Mouse (Mus musculus): ENCODE measurements around the gene Exoc3l4. TPM values are rescaled to one million over a fixed set of nuclear protein-coding genes. Genes with fewer than 3 reads are reported as not detected.
A peak's percentile ranks its signal among the peaks of the same experiment; 100 is the strongest.

Gene Exoc3l4
- total and polyA plus RNA-seq, 2 experiments from 2014 or later: 7.9 to 9.8 TPM

DNA sequence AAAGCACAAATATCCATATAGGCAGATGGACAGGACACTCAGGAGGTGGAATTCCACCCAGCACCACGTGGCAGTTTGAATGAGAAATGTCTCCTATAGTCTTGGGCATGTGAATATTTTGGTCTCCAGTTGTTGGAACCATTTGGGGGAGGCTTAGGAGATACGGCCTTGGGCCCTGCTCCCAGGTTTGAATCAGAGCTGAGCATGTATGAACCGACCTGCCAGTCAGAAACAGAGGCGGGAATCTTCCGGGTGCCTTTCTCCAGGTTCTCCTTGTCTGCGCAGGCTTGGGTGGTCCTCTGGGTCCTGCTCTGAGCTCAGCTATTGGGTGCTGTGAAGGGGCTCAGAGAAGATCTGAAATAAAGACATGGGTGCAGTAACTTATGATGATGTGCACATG, 22.8 kb upstream of the Exoc3l4 start:
- DNase-seq (ENCODE audit: low spot score) (no peak), ATAC-seq (ENCODE audit: insufficient read depth, low read depth) (no peak)
- peaks cover 14% of the 10 kb centered on the region; the same call in 1 of the 2 replicates for H3K4me1 ChIP-seq (ENCODE audit: control insufficient read depth, insufficient read depth)
- no peaks in the 10 kb centered on the region for H3K36me3 ChIP-seq (replicated peaks; ENCODE audit: control insufficient read depth, insufficient read depth, low read length)
- 83% methylated on average over 6 of the region's 6 CpGs for WGBS
- H3K4me3 ChIP-seq (ENCODE audit: low read depth, low read length): no peak overlapping the region
- H3K27me3 ChIP-seq (ENCODE audit: control insufficient read depth, insufficient read depth, low read length): no peaks in the 10 kb centered on the region
- H3K9ac ChIP-seq (replicated peaks; ENCODE audit: low read depth, low read length): no peak overlapping the region
- H3K4me2 ChIP-seq (ENCODE audit: low read depth, low read length): no peak overlapping the region
- H3K27ac ChIP-seq (ENCODE audit: low read depth): no peak overlapping the region
- TF ChIP-seq EP300 (IDR thresholded peaks at IDR 0.05; ENCODE audit: low read depth) (no peak), CTCF (IDR thresholded peaks at IDR 0.05; ENCODE audit: low read depth) (no peak)
- no peaks in the 10 kb centered on the region for H3K9me3 ChIP-seq (replicated peaks; ENCODE audit: control insufficient read depth, low read length)

DNA sequence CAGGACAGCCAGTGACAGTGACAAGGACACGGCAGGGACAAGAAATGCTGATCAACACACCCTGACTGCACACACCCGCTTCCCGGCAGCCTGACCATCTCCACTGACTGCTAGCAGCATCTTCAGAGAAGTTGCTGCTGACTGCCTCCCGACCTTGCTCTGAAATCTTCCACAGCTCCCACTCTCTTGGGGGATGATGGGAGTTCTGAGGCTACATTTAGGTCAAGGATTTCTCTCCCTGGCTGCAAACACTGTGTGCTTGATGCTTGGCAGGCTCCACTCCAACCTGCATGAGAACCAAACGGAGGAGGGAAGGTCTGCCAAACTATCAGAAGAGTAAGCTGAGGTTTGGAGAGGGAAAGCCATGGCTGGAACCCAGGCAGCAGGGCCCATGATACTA, 19.8 kb upstream of the Exoc3l4 start:
- H3K27ac ChIP-seq (ENCODE audit: low read depth): no peak overlapping the region

GRCm38 (mm10) chr12:111401454-111402184, 15.2 kb upstream of the Exoc3l4 start:
- Histone ChIP-seq H3K4me3 (ENCODE audit: low read depth, low read length) (no peak overlapping the region), H3K36me3 (replicated peaks; ENCODE audit: control insufficient read depth, insufficient read depth, low read length) (no peaks in the 10 kb centered on the region), H3K9me3 (replicated peaks; ENCODE audit: control insufficient read depth, low read length) (no peaks in the 10 kb centered on the region), H3K27me3 (ENCODE audit: control insufficient read depth, insufficient read depth, low read length) (peaks cover 8% of the 10 kb centered on the region; the same call in 1 of the 2 replicates), H3K4me2 (ENCODE audit: low read depth, low read length) (no peak overlapping the region), H3K27ac (ENCODE audit: low read depth) (no peak overlapping the region), H3K4me1 (ENCODE audit: control insufficient read depth, insufficient read depth) (peaks cover 11% of the 10 kb centered on the region; the same call in 1 of the 2 replicates), H3K9ac (replicated peaks; ENCODE audit: low read depth, low read length) (no peak overlapping the region)
- WGBS: 20% methylated on average over 15 of the region's 15 CpGs
- DNase-seq (ENCODE audit: low spot score) (peak; percentile 80), ATAC-seq (ENCODE audit: insufficient read depth, low read depth) (peak; percentile 69)
- no peak for TF ChIP-seq EP300 (IDR thresholded peaks at IDR 0.05; ENCODE audit: low read depth)
- TF ChIP-seq CTCF (IDR thresholded peaks at IDR 0.05; ENCODE audit: low read depth): peak; percentile 94

More for the DNA sequence above, 19.8 kb upstream of the Exoc3l4 start:
- 37% methylated on average over 5 of the region's 5 CpGs for WGBS
- Histone ChIP-seq H3K9me3 (replicated peaks; ENCODE audit: control insufficient read depth, low read length) (no peaks in the 10 kb centered on the region), H3K4me1 (ENCODE audit: control insufficient read depth, insufficient read depth) (peaks cover 14% of the 10 kb centered on the region; the same call in 1 of the 2 replicates), H3K27me3 (ENCODE audit: control insufficient read depth, insufficient read depth, low read length) (no peaks in the 10 kb centered on the region), H3K9ac (replicated peaks; ENCODE audit: low read depth, low read length) (no peak overlapping the region), H3K36me3 (replicated peaks; ENCODE audit: control insufficient read depth, insufficient read depth, low read length) (no peaks in the 10 kb centered on the region), H3K4me3 (ENCODE audit: low read depth, low read length) (no peak overlapping the region), H3K4me2 (ENCODE audit: low read depth, low read length) (no peak overlapping the region)
- no peak for ATAC-seq (ENCODE audit: insufficient read depth, low read depth)
- TF ChIP-seq EP300 (IDR thresholded peaks at IDR 0.05; ENCODE audit: low read depth) (no peak), CTCF (IDR thresholded peaks at IDR 0.05; ENCODE audit: low read depth) (no peak)
- DNase-seq (ENCODE audit: low spot score): no peak

GRCm38 (mm10) chr12:111404880-111405279, 11.9 kb upstream of the Exoc3l4 start:
- WGBS: 51% methylated on average over 10 of the region's 10 CpGs
- Histone ChIP-seq H3K4me3 (ENCODE audit: low read depth, low read length) (no peak overlapping the region), H3K36me3 (replicated peaks; ENCODE audit: control insufficient read depth, insufficient read depth, low read length) (no peaks in the 10 kb centered on the region), H3K4me2 (ENCODE audit: low read depth, low read length) (no peak overlapping the region), H3K4me1 (ENCODE audit: control insufficient read depth, insufficient read depth) (0 out of 2 replicates have a peak, but pooled peaks cover 4% of the 10 kb centered on the region), H3K27ac (ENCODE audit: low read depth) (no peak overlapping the region), H3K27me3 (ENCODE audit: control insufficient read depth, insufficient read depth, low read length) (peaks cover 23% of the 10 kb centered on the region), H3K9ac (replicated peaks; ENCODE audit: low read depth, low read length) (no peak overlapping the region), H3K9me3 (replicated peaks; ENCODE audit: control insufficient read depth, low read length) (no peaks in the 10 kb centered on the region)
- DNase-seq (ENCODE audit: low spot score): no peak
- no peak for TF ChIP-seq EP300 (IDR thresholded peaks at IDR 0.05; ENCODE audit: low read depth)
- no peak for TF ChIP-seq CTCF (IDR thresholded peaks at IDR 0.05; ENCODE audit: low read depth)
- no peak for ATAC-seq (ENCODE audit: insufficient read depth, low read depth)

DNA sequence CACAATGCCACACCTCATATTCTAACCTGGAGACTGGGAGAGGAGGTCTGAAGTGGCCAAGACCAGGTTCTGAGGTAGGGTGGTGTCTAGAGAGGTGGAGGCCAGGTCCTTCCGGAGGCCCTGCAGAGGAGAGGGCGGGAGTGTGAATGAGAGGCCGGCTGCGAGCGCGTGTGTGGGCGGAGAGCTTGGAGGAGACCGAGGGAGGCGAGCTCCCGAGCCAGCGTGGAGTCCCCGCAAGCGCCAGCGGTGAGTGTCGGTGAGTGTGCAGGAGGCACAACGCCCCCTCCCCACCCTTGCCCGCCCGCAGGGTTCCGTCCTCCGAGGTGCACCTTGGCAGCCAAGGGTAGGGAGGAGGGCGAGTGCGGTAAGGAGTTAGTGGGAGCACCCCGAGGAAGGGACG, 10.2 kb upstream of the Exoc3l4 start, which contains the start of gene Lbhd2:
Gene Lbhd2 (plus strand): TSS at position 188 of the 400 bp plus-strand sequence.
- WGBS: 8% methylated on average over 20 of the region's 24 CpGs
- DNase-seq (ENCODE audit: low spot score) (no peak), ATAC-seq (ENCODE audit: insufficient read depth, low read depth) (0 out of 2 replicates have a peak, but pooled peaks have one; percentile 24)
- no peak within 1 kb of the TSS for H3K9ac ChIP-seq (replicated peaks; ENCODE audit: low read depth, low read length)
- H3K4me3 ChIP-seq (ENCODE audit: low read depth, low read length): peak within 1 kb of the TSS; percentile 25; the same call in 1 of the 2 replicates
- H3K4me2 ChIP-seq (ENCODE audit: low read depth, low read length): peak within 1 kb of the TSS; percentile 34
- no peak within 1 kb of the TSS for H3K27ac ChIP-seq (ENCODE audit: low read depth)
- TF ChIP-seq EP300 (IDR thresholded peaks at IDR 0.05; ENCODE audit: low read depth): no peak
- TF ChIP-seq CTCF (IDR thresholded peaks at IDR 0.05; ENCODE audit: low read depth): no peak
- H3K27me3 ChIP-seq (ENCODE audit: control insufficient read depth, insufficient read depth, low read length): peaks cover 23% of the 10 kb centered on the region
- H3K36me3 ChIP-seq (replicated peaks; ENCODE audit: control insufficient read depth, insufficient read depth, low read length): no peaks in the 10 kb centered on the region
- no peaks in the 10 kb centered on the region for H3K9me3 ChIP-seq (replicated peaks; ENCODE audit: control insufficient read depth, low read length)
- H3K4me1 ChIP-seq (ENCODE audit: control insufficient read depth, insufficient read depth): 0 out of 2 replicates have a peak, but pooled peaks cover 5% of the 10 kb centered on the region

Data from heart, postnatal 0 days (tissue).